Mouse (Mus musculus) testis, adult 2 months (tissue): ENCODE measurements around the gene Calr3. TPM values are rescaled to one million over a fixed set of nuclear protein-coding genes. Genes with fewer than 3 reads are reported as not detected.

Source experiments
- H3K27ac ChIP-seq: fragments of 200-500 bp; 2 replicates; pipeline ENCODE4 v1.5.1; 2012; ENCODE audit warnings: low read depth, low read length; ENCODE audit not compliant: control insufficient read depth, insufficient read depth
- H3K27me3 ChIP-seq: fragments of 200-500 bp; 2 replicates; pipeline ENCODE4 v1.6.1; 2012; ENCODE audit warnings: mild to moderate bottlenecking, low read length, moderate library complexity; ENCODE audit not compliant: control insufficient read depth, insufficient read depth
- H3K36me3 ChIP-seq: fragments of 200-500 bp; 2 replicates; pipeline ENCODE4 v1.6.1; 2012; ENCODE audit warnings: mild to moderate bottlenecking, low read length; ENCODE audit not compliant: control insufficient read depth, insufficient read depth
- H3K4me1 ChIP-seq: fragments of 200-500 bp; 2 replicates; pipeline ENCODE4 v1.6.1; 2012; ENCODE audit warnings: low read length; ENCODE audit not compliant: control insufficient read depth, insufficient read depth
- H3K4me3 ChIP-seq: fragments of 200-500 bp; 2 replicates; pipeline ENCODE4 v1.5.1; 2012; ENCODE audit warnings: low read depth, mild to moderate bottlenecking, low read length, moderate library complexity, mixed read lengths; ENCODE audit not compliant: control insufficient read depth
- CTCF ChIP-seq: fragments of 200-500 bp; IDR thresholded peaks from 2 replicates; pipeline ENCODE4 v1.5.1; 2012; ENCODE audit warnings: low read depth, mild to moderate bottlenecking, inconsistent platforms, low read length, moderate library complexity; ENCODE audit not compliant: control insufficient read depth, insufficient read depth, insufficient replicate concordance
- POLR2A ChIP-seq: fragments of 200-500 bp; IDR thresholded peaks from 2 replicates; pipeline ENCODE4 v1.6.1; 2012; ENCODE audit warnings: low read depth, mild to moderate bottlenecking, inconsistent platforms, low read length, moderate library complexity; ENCODE audit not compliant: control insufficient read depth
- polyA plus RNA-seq: library from polyadenylated mRNA; depleted of rRNA; stranded (reverse); fragments of >200 nt; gene quantifications from 2 replicates; pipeline ENCODE4 v1.2.3, GENCODE M21; 2012

Gene Calr3
- polyA plus RNA-seq, 1 experiment = 53.8 TPM

- TF ChIP-seq POLR2A (no peak), CTCF (no peak)
- H3K36me3 ChIP-seq = no peaks in the 10 kb centered on the region
- no peak overlapping the region for H3K27ac ChIP-seq
- H3K4me1 ChIP-seq = no peaks in the 10 kb centered on the region
- H3K4me3 ChIP-seq = no peak overlapping the region
- H3K27me3 ChIP-seq = no peaks in the 10 kb centered on the region
Measured at GRCm38 (mm10) chr8:72434952-72435351, 8.7 kb downstream of the Calr3 start.

DNA sequence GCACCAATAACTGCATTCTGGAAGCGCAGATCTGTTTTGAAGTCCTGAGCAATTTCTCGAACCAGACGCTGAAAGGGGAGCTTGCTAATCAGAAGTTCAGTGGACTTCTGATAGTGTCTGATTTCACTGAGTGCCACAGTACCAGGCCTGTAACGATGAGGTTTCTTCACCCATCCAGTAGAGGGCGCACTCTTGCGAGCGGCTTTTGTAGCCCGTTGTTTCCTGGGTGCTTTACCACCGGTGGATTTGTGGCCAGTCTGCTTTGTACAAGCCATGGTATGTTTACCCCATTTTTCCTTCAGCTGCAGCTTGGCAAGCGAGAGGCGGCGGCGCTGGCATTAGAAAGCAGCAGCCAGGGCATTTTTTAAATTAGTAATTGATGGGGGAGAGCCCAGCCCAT lies 14.0 kb downstream of the Calr3 start:
- TF ChIP-seq POLR2A (no peak), CTCF (peak; percentile 63)
- Histone ChIP-seq H3K36me3 (no peaks in the 10 kb centered on the region), H3K4me3 (no peak overlapping the region), H3K4me1 (no peaks in the 10 kb centered on the region), H3K27me3 (no peaks in the 10 kb centered on the region), H3K27ac (no peak overlapping the region)

- TF ChIP-seq POLR2A = no peak
- TF ChIP-seq CTCF = no peak
- no peak overlapping the region for H3K27ac ChIP-seq
- H3K4me1 ChIP-seq = no peaks in the 10 kb centered on the region; the same call in 1 of the 2 replicates
- no peaks in the 10 kb centered on the region for H3K27me3 ChIP-seq
- H3K4me3 ChIP-seq = no peak overlapping the region
- H3K36me3 ChIP-seq = no peaks in the 10 kb centered on the region
Measured at GRCm38 (mm10) chr8:72422926-72423325, 20.7 kb downstream of the Calr3 start.

- peak within 1 kb of the TSS; percentile 84 for H3K27ac ChIP-seq
- TF ChIP-seq CTCF (no peak), POLR2A (peak; percentile 90)
- H3K4me3 ChIP-seq = peak within 1 kb of the TSS; percentile 94
- H3K4me1 ChIP-seq = no peaks in the 10 kb centered on the region; the same call in 1 of the 2 replicates
- H3K27me3 ChIP-seq = no peaks in the 10 kb centered on the region
- H3K36me3 ChIP-seq = no peaks in the 10 kb centered on the region
Measured at GRCm38 (mm10) chr8:72421362-72422335, 22.0 kb downstream of the Calr3 start, which contains the start of gene Eps15l1. Gene Eps15l1, minus strand, starts transcription at chr8:72421460.

DNA sequence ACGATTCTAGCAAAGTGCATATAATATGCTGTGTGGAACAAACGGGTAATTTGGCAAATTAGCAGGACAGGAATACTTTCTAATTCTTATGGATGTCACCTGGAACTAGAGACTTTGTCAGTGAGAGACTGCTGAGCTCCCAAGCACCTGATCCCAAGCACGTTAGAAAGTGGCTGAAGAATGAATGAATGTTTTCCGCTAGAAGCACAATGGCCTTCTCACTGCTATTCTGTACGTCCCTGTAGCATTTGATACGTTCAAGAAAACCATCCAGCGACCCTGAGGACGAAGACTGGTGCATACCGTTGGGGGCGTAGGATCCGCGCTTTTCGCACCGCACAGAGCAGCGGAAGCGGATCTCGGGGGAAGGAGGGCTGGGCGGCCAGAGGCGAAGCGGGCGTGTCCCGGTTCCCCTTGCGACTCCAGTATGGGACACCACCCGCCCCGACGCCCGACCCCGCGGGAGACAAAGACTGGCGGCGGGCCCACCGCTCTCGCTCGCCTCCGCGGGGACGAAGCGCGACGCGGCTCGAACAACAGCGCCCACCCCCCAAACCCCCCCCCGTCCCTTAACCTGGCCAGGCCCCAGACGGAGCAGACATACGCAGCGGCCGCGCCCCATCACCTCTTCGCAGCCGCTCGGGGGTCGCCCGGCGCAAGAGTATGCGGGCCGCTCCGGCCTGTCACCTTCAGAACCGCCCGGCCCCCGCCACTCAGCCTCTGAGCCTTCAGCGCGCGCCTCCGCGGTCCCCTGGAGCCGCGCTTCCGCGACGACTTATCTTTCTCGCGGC lies 22.9 kb downstream of the Calr3 start:
- peak overlapping the region; percentile 94 for H3K4me3 ChIP-seq
- no peaks in the 10 kb centered on the region; the same call in 1 of the 2 replicates for H3K4me1 ChIP-seq
- TF ChIP-seq POLR2A (no peak), CTCF (no peak)
- H3K36me3 ChIP-seq = no peaks in the 10 kb centered on the region
- H3K27ac ChIP-seq = peak overlapping the region; percentile 84
- no peaks in the 10 kb centered on the region for H3K27me3 ChIP-seq

DNA sequence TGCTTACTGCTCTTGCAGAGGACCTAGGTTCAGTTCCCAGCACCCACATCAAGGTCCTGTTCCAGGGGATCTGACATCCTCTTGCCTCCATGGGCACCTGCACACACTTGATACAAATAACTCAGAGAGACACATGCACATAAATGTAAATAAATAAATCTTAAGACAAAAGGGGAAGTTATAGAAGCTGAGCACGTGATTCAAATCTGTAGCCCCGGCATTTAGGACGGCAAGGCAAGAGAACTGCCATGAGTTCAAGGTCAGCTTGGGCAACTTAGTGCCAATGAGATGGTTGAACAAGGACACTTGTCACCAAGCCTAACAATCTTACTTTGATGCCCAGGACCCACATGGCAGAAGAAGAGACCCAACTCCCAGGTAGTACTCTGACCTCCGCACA lies 25.6 kb downstream of the Calr3 start:
- Histone ChIP-seq H3K27me3 (no peaks in the 10 kb centered on the region), H3K4me1 (no peaks in the 10 kb centered on the region; the same call in 1 of the 2 replicates), H3K36me3 (no peaks in the 10 kb centered on the region), H3K4me3 (no peak overlapping the region), H3K27ac (no peak overlapping the region)
- TF ChIP-seq CTCF = no peak
- TF ChIP-seq POLR2A = no peak

GRCm38 (mm10) chr8:72415252-72415651 lies 28.4 kb downstream of the Calr3 start:
- Histone ChIP-seq H3K27me3 (no peaks in the 10 kb centered on the region), H3K4me1 (no peaks in the 10 kb centered on the region), H3K27ac (no peak overlapping the region), H3K4me3 (no peak overlapping the region), H3K36me3 (no peaks in the 10 kb centered on the region)
- TF ChIP-seq POLR2A (no peak), CTCF (no peak)
